Comparison of ENCODE assay signal across 30 mouse cellular contexts in genomic region chr11:61222007-61222406, GRCm38 (mm10). TPM values are rescaled to one million over a fixed set of nuclear protein-coding genes. Genes with fewer than 3 reads are reported as not detected.
"Had no signal": no experiment of that assay in that cellular context is flagged by ENCODE, and none has a peak within 500 bp of the region (broad histone marks: within the 10 kb centered on the region; RNA-seq: fewer than 3 reads in every experiment).

No protein-coding gene starts in this region.

- DNase-seq: cerebellum, adult 9-10 months; cerebellum, adult 9-11 months; cerebellum, postnatal 10 days; cerebellum, postnatal 14 days; cerebellum, postnatal 25 days; cerebellum, postnatal 36 days; embryo, embryonic 11 days; forebrain, postnatal 0 days; gastrocnemius, adult 2 months; gastrocnemius, postnatal 10 days; gastrocnemius, postnatal 14 days; gastrocnemius, postnatal 25 days; gastrocnemius, postnatal 36 days; heart, adult 11 months; heart, adult 18-20 months; heart, adult 2 months had no signal

- H3K27ac ChIP-seq: embryonic facial prominence, embryonic 10.5 days; embryonic facial prominence, embryonic 12.5 days; embryonic facial prominence, embryonic 13.5 days; embryonic facial prominence, embryonic 15.5 days; forebrain, embryonic 10.5 days; forebrain, embryonic 12.5 days; forebrain, embryonic 13.5 days; forebrain, embryonic 15.5 days; heart, adult 2 months; heart, embryonic 10.5 days had no signal

- H3K4me3 ChIP-seq: embryonic facial prominence, embryonic 10.5 days; embryonic facial prominence, embryonic 12.5 days; embryonic facial prominence, embryonic 13.5 days; embryonic facial prominence, embryonic 15.5 days; erythroblast, embryonic 14.5 days; forebrain, embryonic 10.5 days; forebrain, embryonic 12.5 days; forebrain, embryonic 13.5 days; forebrain, embryonic 15.5 days; gastrocnemius, adult 2 months; heart, adult 2 months; heart, embryonic 10.5 days had no signal

- ATAC-seq: forebrain, embryonic 13.5 days; forebrain, embryonic 14.5 days; forebrain, embryonic 15.5 days; forebrain, embryonic 16.5 days; forebrain, postnatal 0 days had no signal

RNA-seq across cellular contexts. Expression of gene Aldh3a1, which starts 14.7 kb away (rescaled TPM):
- total RNA-seq: common myeloid progenitor, adult 5-6 weeks; forebrain, postnatal 0 days; granulocyte monocyte progenitor cell, adult 5-6 weeks had no signal
